Mouse (Mus musculus) layer of hippocampus, postnatal 14 days (tissue): Measurements from ENCODE around the gene Galnt18. TPM values are rescaled to one million over a fixed set of nuclear protein-coding genes. Genes with fewer than 3 reads are reported as not detected.
A peak's percentile ranks its signal among the peaks of the same experiment; 100 is the strongest.

Experiments used
- DNase-seq, 2 experiments: peaks; one replicate each; pipeline ENCODE4 v3.0.0; 2021 to 2022; ENCODE audit warnings: low spot score in 2 of 2, mixed read lengths in 1 of 2
- total RNA-seq, 2 experiments: library from RNA; stranded (reverse); gene quantifications; 2 replicates each; pipeline ENCODE4 v1.2.3; 2021

Galnt18 gene
- total RNA-seq, 2 experiments from 2014 or later, result 64.1 to 69.5 TPM

DNA sequence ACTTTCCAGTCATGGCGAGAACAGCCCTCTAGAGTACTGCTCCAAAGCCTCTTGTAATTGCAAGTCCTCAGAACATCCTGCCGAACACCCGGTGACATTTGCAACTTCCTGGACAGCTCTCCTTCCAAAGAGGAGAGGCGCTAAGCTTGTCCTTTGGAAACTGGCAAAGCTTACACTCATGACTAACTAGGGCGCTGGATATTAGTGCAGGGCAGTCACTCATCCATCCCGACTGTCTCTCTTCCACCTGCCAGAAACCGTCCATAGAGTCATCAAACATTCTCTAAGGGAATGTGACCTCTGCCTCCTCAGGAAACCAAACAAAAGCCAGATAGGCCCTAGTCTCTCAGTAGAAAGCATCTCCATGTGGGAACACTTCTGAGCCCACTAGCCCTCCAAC, 3.6 kb downstream of the Galnt18 start:
- DNase-seq, result no peak

DNA sequence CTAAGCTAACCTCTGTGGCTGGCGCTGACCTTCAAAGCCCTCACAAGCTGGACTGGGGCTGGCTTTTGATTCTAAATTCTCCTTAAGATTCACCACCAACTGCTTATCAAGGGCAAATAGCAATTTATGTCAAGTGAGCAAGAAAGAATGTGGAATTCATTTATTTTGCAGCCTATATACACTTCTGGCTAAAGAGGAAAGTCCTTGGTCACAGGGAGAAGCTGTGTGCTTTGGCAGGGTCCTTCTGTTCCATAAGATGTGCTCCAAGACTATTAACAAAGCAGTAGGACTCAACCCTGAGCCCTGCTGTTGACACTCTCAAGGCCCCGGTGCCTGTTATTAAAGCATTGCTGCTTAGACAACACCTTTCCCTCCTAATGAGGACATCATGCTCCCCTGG, 7.4 kb downstream of the Galnt18 start:
- no peak for DNase-seq

DNA sequence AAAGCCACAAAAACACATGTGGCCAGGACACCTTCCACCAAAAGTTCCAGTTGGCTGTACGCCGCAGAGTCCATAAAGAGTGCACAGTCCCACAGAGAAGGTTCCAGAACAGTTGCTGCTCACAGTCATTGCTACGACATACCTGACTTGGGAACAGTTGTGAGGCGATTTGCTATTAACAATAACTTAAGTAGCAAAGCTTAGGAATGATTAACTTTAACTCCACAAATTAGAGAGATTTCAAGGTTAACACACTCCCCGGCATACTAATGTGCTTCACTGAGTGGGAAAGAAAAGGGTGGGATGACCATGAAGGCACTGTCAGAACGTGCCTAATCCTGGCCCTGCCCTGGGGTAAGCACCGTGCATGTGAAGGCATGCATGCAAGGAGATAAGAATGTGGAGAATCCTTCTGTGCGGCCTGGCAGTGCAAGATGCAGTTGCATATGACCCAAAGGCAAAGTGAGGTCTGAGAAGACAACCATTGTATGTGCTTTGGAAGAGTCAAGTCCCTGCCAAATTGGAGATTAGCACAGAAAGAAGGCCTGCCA, 8.5 kb downstream of the Galnt18 start:
- no peak for DNase-seq

DNA sequence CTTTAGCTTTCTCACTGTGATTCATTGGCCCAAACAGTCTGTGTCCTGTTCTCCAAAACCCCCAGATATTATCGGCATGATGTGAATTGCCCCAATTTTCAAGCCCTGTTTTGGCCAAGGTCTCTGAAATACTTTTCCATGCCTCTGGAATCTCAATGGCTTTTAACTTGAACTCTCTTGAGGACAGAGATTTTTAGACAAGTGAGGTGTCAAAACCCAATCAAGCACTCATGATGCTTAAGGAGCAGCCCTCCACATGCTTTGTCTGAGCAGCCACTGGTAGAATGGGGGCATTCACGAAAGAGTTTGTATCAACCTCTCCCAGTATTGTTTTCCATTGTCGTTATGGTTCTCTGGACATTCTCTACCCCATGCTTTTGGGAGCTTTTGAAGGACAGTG, 9.2 kb downstream of the Galnt18 start:
- DNase-seq, result no peak

DNA sequence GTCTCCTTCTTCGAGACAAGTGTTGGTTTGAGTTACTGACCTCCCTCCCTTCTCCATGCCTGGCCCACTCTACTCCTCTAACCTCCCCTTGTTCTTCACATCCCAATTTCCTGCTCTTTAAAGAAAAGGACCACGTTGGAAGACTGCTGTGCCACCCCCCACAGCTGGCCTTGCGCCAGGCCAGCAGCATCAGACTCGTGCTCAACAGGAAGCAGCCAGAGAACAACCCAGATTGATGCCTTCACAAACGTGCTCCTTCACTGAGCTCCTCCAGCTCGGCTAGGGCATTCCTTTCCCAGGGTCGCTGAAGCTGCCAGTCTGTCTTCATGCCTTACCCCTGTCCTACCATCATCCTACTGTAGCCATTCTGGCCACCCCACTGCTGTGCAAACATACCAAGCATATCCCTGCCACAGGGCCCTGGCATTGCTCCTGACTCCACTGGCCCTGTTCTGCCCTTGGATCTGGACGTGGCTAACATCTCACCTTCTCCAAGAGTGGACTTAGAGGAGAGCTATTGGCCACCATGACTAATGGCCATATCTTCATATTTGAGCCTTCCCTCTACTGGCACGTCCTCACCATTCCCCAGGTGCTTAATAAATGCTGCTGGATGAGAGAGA, 13.5 kb downstream of the Galnt18 start:
- no peak for DNase-seq

DNA sequence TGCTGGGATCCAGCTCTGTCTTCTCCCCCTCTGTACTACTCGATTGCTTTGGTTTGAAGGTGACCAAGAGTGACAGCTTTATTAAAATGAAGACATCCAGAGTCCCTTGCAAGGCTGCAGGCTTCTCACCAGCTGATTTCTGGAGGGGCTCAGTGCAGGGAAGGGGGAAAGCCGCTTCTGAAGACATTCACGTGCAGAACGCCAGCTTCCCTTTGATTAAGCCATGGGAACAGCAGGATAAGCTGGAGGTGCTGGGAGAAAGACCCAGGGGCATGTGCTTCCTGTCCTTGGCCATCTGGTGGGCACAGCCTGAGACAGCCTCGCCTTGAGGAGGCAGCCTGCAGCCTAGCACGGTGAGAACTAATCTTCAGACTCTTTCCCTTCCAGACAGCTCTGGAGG, 17.0 kb downstream of the Galnt18 start:
- DNase-seq, result no peak

DNA sequence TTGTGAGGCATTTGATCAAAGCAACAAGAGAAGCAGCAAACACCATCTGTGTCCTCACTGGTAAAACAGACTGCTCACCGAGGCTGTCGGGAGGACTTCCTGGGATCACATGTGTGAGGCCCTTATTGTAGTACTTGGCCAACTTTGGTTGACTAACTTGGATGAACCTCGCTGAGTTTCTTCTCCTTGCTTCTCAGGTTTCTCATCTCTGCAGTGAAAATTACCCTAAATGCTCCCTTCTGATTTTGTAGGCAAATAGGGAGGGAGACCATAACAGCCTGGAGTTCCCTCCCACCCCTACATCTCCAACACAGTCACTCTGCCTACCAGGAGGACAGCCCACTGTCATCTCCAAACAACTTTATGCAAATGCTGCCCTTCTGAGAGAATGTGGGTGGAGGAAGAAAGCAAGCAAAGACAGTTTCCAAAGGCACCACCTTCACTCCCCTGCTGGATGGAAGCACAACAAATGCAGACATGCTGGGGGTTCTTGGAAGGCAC, 31.2 kb downstream of the Galnt18 start:
- DNase-seq, result peak; percentile 46 to 59

DNA sequence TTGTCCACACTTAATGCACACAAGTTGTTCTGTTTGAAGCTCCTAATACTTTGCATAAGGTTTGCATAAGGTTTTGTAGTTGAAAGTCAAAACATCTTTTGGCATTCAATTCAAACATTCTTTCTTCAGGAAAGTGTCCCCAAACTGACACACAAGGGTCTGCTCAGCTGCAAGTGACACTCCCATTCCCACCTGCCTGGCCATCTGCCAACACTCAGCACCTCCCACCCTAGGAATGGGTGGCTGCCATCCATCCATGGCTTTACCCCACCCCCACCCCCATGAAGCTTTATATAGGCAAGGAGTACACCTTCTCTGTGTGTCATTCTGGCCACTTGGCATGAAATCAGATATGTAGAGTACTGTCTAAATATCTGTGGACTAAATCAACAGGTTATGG, 35.0 kb downstream of the Galnt18 start:
- DNase-seq, result no peak

DNA sequence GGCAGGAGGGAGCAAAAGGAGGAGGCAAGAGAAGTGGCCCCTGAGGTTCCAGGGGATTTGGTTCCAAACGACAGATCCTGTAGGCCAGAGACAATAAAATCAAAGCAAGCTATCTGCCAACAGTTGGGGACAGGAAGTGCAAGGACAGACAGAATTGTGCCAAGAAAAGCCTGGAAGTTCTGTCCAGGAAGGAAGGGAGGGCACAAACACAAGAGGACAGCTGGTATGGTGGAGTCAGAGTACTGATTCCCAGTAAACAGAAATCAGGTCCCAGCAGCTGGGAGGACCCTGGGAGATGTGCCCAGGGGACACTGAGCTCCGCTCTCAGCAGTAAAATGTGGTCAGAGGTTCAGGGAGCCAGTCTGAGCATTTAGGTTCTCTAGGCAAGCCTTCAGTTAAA, 38.2 kb downstream of the Galnt18 start:
- DNase-seq, result no peak

DNA sequence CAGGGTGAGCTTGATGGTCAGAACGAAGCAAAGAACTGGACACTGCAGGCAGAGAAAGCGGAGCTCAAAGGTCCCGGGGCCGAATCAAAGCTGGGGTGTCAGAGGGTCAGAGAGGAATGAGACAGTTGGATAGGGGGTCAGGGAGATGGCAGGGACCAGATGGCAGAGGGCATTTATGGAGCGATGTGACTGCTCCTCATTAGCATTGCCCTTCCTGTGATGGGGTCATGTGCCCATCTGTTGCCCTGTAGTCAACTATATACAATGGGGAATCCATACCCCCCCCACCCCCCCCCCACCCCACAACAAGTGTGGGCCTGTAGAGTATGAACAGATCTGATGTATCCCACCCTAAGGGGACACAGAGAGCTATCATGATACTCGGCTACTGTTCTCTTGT, 39.7 kb downstream of the Galnt18 start:
- DNase-seq, result no peak

DNA sequence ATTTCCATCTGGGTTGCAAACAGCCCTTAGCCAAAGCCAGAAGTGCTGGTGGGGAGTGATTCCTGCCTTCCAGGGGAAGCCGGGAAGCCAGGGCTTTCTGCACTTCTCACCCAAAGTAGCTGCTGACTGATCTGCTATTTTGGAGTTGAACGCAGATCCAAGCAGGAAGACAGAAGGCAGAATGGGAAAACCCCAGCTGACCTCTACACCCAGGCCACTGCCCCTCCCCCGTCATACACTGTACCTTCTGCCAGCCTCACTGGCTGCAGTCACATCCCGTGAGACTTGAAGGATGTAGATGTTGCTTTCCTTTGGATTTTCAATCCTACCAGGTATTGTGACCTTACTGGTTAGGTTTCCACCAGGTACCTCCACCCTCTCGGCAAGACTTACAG, 40.4 kb downstream of the Galnt18 start:
- DNase-seq, result no peak

DNA sequence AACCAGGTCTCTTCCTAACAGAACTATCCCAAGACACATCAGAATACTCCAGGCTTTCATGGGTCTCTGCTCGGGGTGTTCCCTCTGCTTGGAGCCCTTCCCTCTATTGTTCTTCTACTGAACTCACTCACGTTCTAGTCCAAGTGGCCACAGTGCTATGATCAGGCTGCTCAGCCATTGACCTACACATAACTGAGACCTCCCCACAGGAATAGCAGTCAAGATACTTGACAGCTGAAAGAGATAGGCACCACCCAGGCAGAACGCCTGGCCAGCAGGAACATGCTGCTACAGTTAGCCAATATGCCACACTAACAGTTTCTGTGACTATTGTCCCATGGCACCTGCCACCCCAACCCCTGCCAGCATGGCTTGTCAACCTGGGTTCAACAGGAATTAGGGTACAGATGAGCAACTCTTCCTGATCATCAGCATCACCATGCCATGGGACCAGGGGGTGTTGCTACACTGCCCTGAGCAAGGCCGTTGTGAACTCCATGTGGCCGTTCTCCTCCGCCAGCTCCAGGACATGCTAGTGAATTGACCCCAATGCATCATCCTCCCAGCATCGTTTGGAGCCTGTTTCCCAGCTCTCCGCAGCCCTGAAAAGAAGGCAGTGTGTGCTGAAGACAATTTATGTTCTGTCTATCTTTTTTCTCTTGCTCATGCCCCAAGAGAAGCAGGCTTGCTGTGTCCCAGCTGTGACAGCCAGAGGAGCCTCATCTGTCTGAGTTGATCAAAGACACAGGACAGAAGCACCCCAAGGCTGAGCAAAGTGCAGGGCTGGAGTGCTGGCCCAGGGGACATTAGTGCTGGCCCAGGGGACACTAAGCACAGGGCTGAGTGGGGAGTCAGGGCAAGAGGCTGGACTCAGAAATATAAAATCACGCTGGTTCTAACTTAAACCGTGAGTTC, 41.1 kb downstream of the Galnt18 start:
- peak; percentile 44 to 50 for DNase-seq

DNA sequence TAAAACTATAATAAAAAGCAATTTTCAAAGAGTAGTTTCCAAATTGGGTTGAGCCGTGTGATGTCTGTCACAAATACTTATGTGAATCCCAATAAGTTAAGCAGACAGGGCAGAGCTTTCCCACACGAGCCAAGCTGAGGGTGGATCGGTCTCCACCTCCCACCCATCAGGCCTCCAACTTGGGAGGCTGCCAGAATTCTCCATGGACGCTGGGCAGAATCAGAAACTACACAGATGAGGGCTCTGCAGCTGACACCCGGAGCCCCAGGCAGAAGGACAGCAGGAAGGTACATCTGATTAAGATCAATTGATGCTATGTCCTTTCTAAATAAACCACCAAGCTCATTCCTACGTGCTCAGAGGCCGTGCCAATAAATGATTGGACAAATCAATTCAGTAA, 42.4 kb downstream of the Galnt18 start:
- no peak for DNase-seq

DNA sequence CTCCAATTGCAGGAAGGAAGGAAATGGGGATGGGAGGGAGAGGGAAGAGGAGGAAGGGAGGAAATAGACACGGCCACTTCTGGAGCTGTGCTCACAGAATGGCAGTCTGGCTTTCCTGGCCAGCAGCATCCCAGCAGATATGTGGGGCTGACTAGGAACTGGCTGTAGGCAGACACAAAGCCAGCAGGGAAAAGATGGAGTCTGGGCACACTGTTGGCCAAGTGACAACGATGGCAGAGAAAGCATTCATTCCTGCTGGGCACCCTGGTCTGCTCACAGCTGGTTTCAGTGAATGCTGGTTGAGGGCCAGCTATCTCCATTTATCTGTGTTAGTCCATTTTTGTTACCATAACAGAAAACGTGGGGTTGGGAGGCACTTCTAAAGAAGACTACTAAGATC, 43.4 kb downstream of the Galnt18 start:
- DNase-seq, result peak in 1 of 2 experiments; percentile 65

DNA sequence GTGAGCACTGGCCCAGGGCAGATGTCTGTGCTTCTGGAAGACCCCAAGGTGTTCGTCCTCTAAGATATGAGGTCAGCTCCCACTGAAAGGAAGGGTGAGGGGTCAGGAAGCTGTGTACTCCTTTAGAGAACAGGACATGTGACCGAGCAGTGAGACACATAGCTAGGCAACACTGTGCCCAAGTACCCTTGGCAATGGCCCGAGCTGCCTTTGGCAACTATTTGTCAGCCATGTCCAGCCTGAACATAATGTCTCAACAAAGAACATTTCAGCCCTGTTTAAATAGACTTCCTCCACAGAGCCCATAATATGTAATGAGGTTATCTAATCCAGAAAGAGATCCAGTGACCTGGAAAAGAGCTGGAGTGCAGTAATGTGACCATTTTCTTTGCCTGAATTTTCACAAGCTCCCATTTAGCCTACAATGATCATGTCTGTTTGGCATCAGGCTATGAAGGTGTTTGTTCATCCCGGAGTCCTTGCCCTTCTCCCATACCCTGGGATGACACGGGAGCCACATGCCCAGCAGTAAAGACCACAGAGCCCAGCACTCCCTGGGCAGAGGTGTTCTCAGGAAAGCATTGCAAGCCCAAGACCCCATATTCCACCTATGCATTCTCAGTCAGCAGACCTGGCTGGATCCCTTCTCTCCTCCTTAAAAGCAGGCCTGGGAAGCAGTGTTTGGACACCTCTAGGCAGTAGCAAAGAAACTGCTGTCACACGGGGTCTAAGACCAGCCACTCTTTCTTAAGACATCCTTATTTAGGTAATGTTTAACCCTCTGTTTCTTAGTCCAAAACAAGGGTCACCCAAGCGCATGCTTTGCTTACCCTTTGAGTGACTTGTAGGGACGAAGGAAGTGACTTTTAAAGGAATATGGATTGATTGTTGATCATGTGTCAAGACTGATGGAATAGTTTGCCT, 49.2 kb downstream of the Galnt18 start:
- DNase-seq, result no peak

DNA sequence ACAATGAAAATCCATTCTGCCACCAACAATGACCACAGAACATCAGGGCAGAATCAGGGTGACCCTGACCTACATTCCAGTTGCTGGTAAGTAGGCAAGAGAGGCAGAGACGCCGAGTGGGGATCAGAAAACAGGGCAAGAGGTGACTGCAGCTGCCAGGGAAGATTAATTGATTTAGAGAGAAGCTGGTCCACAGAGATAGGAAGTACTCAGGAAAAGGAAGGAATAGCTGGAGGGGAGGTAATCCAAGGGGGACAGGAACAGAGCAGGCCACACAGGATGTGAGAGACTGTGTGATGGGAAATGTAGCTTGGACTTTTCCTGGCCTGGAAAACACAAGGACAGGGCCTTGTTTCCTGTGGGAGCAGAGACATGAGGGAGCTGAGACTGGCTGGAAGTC, 52.8 kb downstream of the Galnt18 start:
- DNase-seq, result no peak

DNA sequence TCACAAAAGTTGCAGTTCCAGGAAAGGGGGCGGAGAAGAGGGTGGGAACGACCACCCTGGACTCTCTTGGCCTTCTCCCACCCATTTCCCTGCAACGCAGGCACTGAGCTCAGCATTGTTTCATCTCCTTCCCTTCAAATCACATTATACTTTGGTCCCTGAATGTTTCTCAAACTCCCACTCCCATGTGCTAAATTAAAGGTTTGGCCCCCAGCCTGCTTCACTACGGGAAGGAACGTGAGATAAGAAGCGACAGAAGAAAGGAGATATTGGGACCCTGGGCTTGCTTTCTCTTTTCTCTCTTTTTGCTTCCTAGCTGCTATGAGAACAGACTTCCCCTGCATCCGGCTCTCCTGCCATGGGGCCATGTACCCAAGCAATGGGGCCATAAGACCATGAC, 55.0 kb downstream of the Galnt18 start:
- DNase-seq, result no peak

DNA sequence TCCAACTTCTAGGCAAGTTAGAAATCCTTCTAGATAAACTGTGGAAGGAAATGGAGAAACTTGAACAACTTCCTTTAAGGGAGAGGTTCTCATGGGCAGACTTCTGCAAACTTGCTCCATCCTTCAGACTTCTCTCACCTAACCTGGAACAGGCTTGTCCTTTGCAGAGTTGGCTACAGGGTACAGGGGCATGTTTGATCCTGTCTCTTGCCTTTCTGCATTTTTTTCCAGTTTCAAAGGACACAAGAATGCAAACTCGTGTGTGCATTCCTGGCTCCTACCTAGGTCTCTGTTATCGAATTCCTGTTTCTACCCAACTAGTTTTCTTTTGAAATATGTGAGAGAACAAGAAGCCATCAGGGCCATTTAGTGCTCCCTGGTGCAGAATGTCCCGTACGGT, 55.8 kb downstream of the Galnt18 start:
- no peak for DNase-seq

DNA sequence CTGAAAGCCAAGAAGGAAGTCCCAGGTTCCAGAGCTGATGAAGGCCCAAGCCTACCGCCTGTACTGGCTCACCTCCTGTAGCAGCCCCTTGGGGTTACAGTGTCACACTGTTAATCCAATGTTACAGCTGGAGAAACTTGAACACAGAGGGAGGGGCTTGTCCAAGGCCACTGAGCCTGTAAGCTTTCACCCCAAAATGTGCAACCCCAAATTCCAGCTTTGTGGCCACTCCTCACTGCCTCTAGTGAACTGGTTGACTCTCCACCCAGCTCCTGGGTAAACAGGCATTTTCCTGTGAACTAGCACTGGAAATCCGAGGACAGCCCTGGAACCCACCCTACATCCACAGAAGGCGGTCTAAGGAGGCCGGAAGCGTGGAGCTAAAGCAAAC, 58.5 kb downstream of the Galnt18 start:
- no peak for DNase-seq

DNA sequence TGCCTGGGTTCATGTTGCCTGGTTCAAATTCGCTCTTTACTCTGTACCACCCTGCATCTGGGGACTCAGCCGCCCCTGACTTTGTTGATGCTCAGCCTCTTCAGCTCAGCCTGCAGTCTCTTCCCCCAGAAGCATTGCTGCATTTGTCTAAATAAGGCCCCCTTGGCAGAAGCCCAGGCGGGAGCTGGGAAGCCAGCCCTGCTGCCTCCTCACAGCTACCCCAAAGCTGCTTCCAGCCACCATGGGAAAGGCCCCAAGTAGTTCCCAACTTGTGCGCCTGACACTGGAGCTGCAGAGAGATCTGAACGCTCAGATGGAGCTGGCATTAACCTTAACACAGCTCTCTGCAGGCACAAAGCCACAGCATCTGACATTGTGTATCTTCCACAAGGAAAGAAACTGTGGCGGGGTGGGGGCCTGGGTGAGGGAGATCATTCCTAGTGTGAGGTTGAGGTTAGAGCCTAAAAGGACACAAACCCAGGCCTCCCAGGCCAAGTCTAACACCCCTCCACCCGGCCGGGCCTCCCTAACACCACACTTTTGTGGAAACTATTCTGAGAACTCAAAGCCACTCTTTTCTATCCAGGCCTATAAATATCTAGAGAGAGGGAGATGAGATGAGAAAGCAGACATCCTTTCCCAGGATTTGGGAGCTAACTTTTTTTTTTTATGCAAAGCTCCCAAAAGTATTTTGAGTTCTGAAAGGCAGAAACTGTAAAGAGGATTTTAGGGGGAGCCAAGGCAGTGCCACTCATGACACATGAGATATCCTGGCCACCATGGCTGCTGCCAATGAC, 59.1 kb downstream of the Galnt18 start:
- peak; percentile 63 to 85 for DNase-seq
